Mouse (Mus musculus) small intestine, adult 2 months (tissue): ENCODE measurements at regions not wholly inside any gene's neighbourhood (a gene's known extent, or its start where the extent isn't known, plus 50 kb on each side); places are given as distances from the start of the nearest gene placed in this dataset.

Experiments
- H3K27ac ChIP-seq: fragments of 200-500 bp; 2 replicates; pipeline ENCODE4 v1.5.1; 2012; ENCODE audit warnings: low read depth, low read length, control low read depth, inconsistent platforms; ENCODE audit not compliant: insufficient read depth
- H3K27me3 ChIP-seq: fragments of 200-500 bp; 2 replicates; pipeline ENCODE4 v1.6.1; 2012; ENCODE audit warnings: mild to moderate bottlenecking, moderate library complexity, low read length, inconsistent platforms; ENCODE audit not compliant: control insufficient read depth, insufficient read depth
- H3K36me3 ChIP-seq: fragments of 200-500 bp; 2 replicates; pipeline ENCODE4 v1.6.1; 2012; ENCODE audit warnings: mild to moderate bottlenecking, low read length, control low read depth, inconsistent platforms; ENCODE audit not compliant: control insufficient read depth, insufficient read depth
- H3K4me1 ChIP-seq: fragments of 200-500 bp; 2 replicates; pipeline ENCODE4 v1.6.1; 2012; ENCODE audit warnings: low read length, inconsistent platforms, mixed read lengths; ENCODE audit not compliant: control insufficient read depth, insufficient read depth, insufficient read length
- H3K4me3 ChIP-seq: fragments of 200-500 bp; 2 replicates; pipeline ENCODE4 v1.5.1; 2012; ENCODE audit warnings: low read depth, mild to moderate bottlenecking, control low read depth, inconsistent platforms, low read length, moderate library complexity
- CTCF ChIP-seq: fragments of 200-500 bp; IDR thresholded peaks from 2 replicates; pipeline ENCODE4 v1.5.1; 2012; ENCODE audit warnings: low read depth, mild to moderate bottlenecking, control low read depth, inconsistent platforms, low read length, moderate library complexity, mixed read lengths; ENCODE audit not compliant: insufficient replicate concordance, insufficient read length; ENCODE audit errors: extremely low read depth
- POLR2A ChIP-seq: fragments of 200-500 bp; IDR thresholded peaks from 2 replicates; pipeline ENCODE4 v1.6.1; 2012; ENCODE audit warnings: low read depth, mild to moderate bottlenecking, control low read depth, inconsistent platforms, low read length, moderate library complexity
- WGBS: fragments of 180-500 bp; shearing (Covaris S2); methylation state at CpG from one replicate; pipeline ENCODE4 v1.1.7; 2018; 5-methylcytosine and 5-hydroxymethylcytosine counted together

DNA sequence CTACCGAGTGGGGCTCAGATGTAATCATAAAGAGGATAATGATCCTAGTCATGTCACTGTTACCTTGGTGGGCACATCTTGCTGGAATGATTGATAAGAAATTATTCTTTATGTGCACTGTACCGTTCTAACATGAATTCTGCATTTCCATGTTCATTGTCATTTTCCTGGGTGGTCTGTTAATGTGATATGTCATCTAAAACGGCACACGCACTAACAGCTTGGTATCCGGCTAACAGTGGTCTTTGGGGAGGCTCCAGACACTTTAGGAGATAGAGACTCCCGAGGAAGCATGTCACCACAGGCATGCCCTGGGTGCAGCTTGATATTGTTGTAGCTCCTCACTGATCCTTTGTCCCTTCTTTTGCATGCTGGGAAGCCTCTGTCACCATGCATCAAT lies 1096.1 kb downstream of the Car8 start:
- Histone ChIP-seq H3K27me3 (no peaks in the 10 kb centered on the region), H3K36me3 (no peaks in the 10 kb centered on the region), H3K4me1 (0 out of 2 replicates have a peak, but pooled peaks cover 1% of the 10 kb centered on the region), H3K27ac (no peak overlapping the region), H3K4me3 (no peak overlapping the region)
- WGBS = 89% methylated on average over 6 of the region's 6 CpGs
- TF ChIP-seq CTCF (no peak), POLR2A (no peak)

DNA sequence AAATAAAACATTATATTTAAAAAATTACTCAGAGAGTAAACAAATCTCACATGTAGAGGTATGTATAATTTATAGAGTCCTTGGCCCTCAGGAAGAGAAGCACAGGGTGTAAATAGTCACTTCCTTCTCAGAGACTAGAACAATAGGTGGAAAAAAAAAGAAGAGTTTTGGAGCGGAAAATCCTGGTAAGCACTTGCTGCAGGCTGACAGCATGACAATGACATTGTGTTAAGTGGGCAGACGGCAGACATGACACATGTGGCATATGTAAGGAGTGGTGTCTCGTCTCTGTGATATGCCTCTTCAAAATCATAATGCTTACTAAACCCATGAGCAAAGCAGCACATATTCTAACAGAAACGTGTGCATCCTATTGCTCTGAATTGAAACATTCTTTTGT lies 1126.7 kb downstream of the Car8 start:
- no peak overlapping the region for H3K27ac ChIP-seq
- TF ChIP-seq POLR2A (no peak), CTCF (no peak)
- WGBS = 79% methylated on average over 4 of the region's 4 CpGs
- H3K4me3 ChIP-seq = no peak overlapping the region
- H3K4me1 ChIP-seq = no peaks in the 10 kb centered on the region
- no peaks in the 10 kb centered on the region for H3K27me3 ChIP-seq
- no peaks in the 10 kb centered on the region for H3K36me3 ChIP-seq

DNA sequence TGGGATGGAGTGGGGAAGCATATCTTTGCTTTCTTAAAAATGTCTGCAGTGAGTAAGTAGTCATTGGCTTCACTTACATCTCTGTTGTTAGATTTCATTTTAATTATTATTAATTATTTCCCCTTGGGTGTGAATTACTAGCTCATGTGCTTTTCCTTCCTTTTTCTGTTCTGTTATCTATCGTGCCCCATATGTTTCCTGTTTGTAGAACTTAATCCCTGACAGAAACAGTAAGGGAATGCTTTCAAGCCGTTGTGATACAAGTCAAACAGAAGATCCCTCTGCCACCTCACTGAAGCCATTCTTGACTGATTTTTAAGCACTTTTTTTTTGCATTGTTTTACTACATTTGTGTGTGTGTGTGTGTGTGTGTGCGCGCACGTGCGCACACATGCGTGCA lies 1145.9 kb downstream of the Car8 start:
- Histone ChIP-seq H3K27ac (no peak overlapping the region), H3K27me3 (no peaks in the 10 kb centered on the region), H3K4me1 (no peaks in the 10 kb centered on the region), H3K4me3 (no peak overlapping the region), H3K36me3 (no peaks in the 10 kb centered on the region)
- TF ChIP-seq CTCF = no peak
- TF ChIP-seq POLR2A = no peak
- WGBS = 75% methylated on average over 7 of the region's 7 CpGs

DNA sequence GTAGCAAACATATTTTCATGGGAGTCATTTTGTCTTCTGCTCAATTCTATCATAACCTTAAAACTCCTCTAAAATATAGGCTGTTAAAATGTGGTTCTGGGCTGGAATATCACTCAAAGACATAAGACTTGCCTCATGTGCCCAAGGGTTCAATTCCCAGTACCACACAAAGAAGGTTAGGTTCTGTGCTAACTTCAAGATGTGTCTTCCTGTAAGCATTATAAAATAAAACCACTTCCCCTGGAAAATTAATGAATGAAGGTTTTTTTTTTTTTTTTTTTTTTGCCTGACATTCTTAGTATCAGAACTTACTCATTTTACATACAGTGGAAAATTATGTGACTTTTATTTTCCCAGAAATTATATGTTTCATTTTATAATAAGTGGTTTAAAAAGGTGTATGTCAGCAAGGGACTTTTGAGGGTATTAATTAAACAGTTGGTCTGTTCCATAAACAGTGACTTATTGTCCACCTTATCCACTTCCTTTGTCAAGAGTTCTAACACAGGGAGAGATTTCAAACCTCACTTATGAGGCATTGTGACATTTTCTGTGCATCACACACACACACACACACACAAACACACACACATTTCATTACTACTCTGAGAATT lies 1147.5 kb downstream of the Car8 start:
- Histone ChIP-seq H3K27ac (no peak overlapping the region), H3K36me3 (no peaks in the 10 kb centered on the region), H3K4me1 (no peaks in the 10 kb centered on the region), H3K4me3 (no peak overlapping the region), H3K27me3 (no peaks in the 10 kb centered on the region)
- no peak for TF ChIP-seq CTCF
- TF ChIP-seq POLR2A = no peak
